Mouse (Mus musculus): ENCODE measurements at regions not wholly inside any gene's neighbourhood (a gene's known extent, or its start where the extent isn't known, plus 50 kb on each side); places are given as distances from the start of the nearest gene placed in this dataset.
A peak's percentile ranks its signal among the peaks of the same experiment; 100 is the strongest.

GRCm38 (mm10) chr3:9938651-9939050 lies 149.3 kb upstream of the Gm9833 start:
- Histone ChIP-seq H3K4me2 (ENCODE audit: low read depth) (no peak overlapping the region), H3K9ac (ENCODE audit: low read length) (no peak overlapping the region), H3K4me1 (ENCODE audit: control insufficient read depth, insufficient read depth, low read length) (no peaks in the 10 kb centered on the region), H3K36me3 (ENCODE audit: control insufficient read depth, insufficient read depth, low read length) (no peaks in the 10 kb centered on the region), H3K4me3 (ENCODE audit: low read depth, low read length) (no peak overlapping the region), H3K9me3 (ENCODE audit: control insufficient read depth, low read length) (no peaks in the 10 kb centered on the region), H3K27ac (ENCODE audit: low read depth, low read length) (no peak overlapping the region), H3K27me3 (ENCODE audit: control insufficient read depth, insufficient read depth, low read length) (no peaks in the 10 kb centered on the region)
- 74% methylated on average over 1 of the region's 1 CpGs for WGBS
- DNase-seq (ENCODE audit: low spot score), result no peak
- no peak for ATAC-seq (ENCODE audit: insufficient read depth, low FRiP score, low TSS enrichment)

GRCm38 (mm10) chr3:9942631-9943030 lies 145.3 kb upstream of the Gm9833 start:
- Histone ChIP-seq H3K4me1 (ENCODE audit: control insufficient read depth, insufficient read depth, low read length) (no peaks in the 10 kb centered on the region), H3K27me3 (ENCODE audit: control insufficient read depth, insufficient read depth, low read length) (no peaks in the 10 kb centered on the region), H3K9ac (ENCODE audit: low read length) (no peak overlapping the region), H3K4me2 (ENCODE audit: low read depth) (no peak overlapping the region), H3K4me3 (ENCODE audit: low read depth, low read length) (no peak overlapping the region), H3K27ac (ENCODE audit: low read depth, low read length) (no peak overlapping the region), H3K36me3 (ENCODE audit: control insufficient read depth, insufficient read depth, low read length) (no peaks in the 10 kb centered on the region), H3K9me3 (ENCODE audit: control insufficient read depth, low read length) (no peaks in the 10 kb centered on the region)
- WGBS, result 91% methylated on average over 5 of the region's 5 CpGs
- DNase-seq (ENCODE audit: low spot score) (no peak), ATAC-seq (ENCODE audit: insufficient read depth, low FRiP score, low TSS enrichment) (no peak)

DNA sequence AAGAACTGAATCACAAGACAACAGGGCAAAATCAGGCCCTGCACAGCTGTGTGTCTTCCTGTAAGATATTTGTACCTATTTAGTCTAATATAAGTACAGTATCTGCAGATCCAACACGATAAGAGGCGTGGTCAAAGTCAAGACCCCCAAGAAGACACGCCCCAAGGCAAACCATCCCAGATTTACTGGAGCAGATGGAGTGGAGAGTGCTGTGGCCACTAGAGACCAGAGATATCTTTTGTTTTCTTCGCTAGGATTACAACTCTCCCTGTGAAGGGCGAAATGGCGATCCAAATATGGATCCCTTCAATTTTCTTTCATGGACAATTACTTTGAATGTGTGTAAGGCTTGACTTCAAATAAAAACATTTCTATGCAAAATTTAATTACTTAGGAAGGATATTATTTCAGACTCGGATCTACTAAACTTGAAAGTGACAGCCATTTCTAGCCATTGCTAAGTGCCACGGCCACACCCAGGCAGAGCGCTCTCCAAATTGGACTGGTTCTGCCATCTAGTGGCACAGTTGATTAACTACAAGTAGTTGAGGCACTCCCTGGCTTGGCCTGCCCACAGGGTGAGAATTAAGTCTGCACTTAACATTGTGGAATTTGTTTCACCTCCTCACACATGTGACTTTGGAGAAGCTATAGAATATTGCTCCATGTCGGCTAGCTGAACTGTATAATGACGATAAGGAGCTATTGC lies 140.4 kb upstream of the Gm9833 start:
- H3K4me3 ChIP-seq (ENCODE audit: low read depth, low read length), result no peak overlapping the region
- no peaks in the 10 kb centered on the region for H3K27me3 ChIP-seq (ENCODE audit: control insufficient read depth, insufficient read depth, low read length)
- no peaks in the 10 kb centered on the region for H3K4me1 ChIP-seq (ENCODE audit: control insufficient read depth, insufficient read depth, low read length)
- peak; percentile 48 for DNase-seq (ENCODE audit: low spot score)
- H3K27ac ChIP-seq (ENCODE audit: low read depth, low read length), result no peak overlapping the region
- no peak overlapping the region for H3K4me2 ChIP-seq (ENCODE audit: low read depth)
- H3K9ac ChIP-seq (ENCODE audit: low read length), result no peak overlapping the region
- 54% methylated on average over 11 of the region's 11 CpGs for WGBS
- H3K9me3 ChIP-seq (ENCODE audit: control insufficient read depth, low read length), result no peaks in the 10 kb centered on the region
- no peaks in the 10 kb centered on the region for H3K36me3 ChIP-seq (ENCODE audit: control insufficient read depth, insufficient read depth, low read length)
- peak; percentile 91 for ATAC-seq (ENCODE audit: insufficient read depth, low FRiP score, low TSS enrichment)

DNA sequence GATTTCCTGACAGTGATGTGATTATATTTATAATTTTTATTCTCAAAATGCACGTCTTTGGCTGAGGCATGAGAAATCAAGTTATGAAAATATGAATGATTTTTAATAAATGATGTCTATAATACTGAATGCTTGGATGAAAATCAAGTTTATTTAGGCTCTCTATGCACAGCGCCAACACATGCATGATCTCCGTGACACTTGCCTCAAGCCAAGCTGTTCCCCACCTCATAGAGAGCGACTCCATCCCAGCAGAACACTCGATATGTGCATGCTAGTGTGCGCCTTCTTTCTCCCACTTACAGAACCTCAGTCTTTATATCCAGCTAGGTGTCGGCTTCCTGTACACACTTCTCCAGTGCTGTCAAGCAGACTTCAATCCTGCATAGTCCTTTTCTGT lies 139.8 kb upstream of the Gm9833 start:
- DNase-seq (ENCODE audit: low spot score) (no peak), ATAC-seq (ENCODE audit: insufficient read depth, low FRiP score, low TSS enrichment) (peak; percentile 53; the same call in 1 of the 2 replicates)
- Histone ChIP-seq H3K27ac (ENCODE audit: low read depth, low read length) (no peak overlapping the region), H3K4me3 (ENCODE audit: low read depth, low read length) (no peak overlapping the region), H3K9ac (ENCODE audit: low read length) (no peak overlapping the region), H3K27me3 (ENCODE audit: control insufficient read depth, insufficient read depth, low read length) (no peaks in the 10 kb centered on the region), H3K9me3 (ENCODE audit: control insufficient read depth, low read length) (no peaks in the 10 kb centered on the region), H3K36me3 (ENCODE audit: control insufficient read depth, insufficient read depth, low read length) (no peaks in the 10 kb centered on the region), H3K4me1 (ENCODE audit: control insufficient read depth, insufficient read depth, low read length) (no peaks in the 10 kb centered on the region), H3K4me2 (ENCODE audit: low read depth) (no peak overlapping the region)
- 78% methylated on average over 7 of the region's 7 CpGs for whole genome bisulfite sequencing

DNA sequence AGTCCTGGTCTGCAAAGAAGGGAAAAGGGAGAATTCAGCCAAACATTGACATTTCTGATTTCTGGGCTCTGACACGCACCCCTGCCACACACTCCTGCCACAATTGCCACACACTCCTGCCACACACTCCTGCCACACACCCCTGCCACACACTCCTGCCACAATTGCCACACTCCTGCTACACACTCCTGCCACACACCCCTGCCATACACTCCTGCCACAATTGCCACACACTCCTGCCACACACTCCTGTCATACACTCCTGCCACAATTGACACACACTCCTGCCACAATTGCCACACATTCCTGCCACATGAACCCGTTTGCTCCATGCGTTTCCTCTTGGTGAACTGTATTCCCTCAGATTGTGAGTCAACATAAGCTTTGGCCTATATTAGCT lies 130.0 kb upstream of the Gm9833 start:
- H3K27me3 ChIP-seq (ENCODE audit: control insufficient read depth, insufficient read depth, low read length), result no peaks in the 10 kb centered on the region
- WGBS, result 84% methylated on average over 3 of the region's 3 CpGs
- H3K4me2 ChIP-seq (ENCODE audit: low read depth), result no peak overlapping the region
- no peaks in the 10 kb centered on the region for H3K36me3 ChIP-seq (ENCODE audit: control insufficient read depth, insufficient read depth, low read length)
- H3K27ac ChIP-seq (ENCODE audit: low read depth, low read length), result no peak overlapping the region
- no peaks in the 10 kb centered on the region for H3K4me1 ChIP-seq (ENCODE audit: control insufficient read depth, insufficient read depth, low read length)
- no peak overlapping the region for H3K9ac ChIP-seq (ENCODE audit: low read length)
- ATAC-seq (ENCODE audit: insufficient read depth, low FRiP score, low TSS enrichment), result no peak
- no peaks in the 10 kb centered on the region for H3K9me3 ChIP-seq (ENCODE audit: control insufficient read depth, low read length)
- no peak overlapping the region for H3K4me3 ChIP-seq (ENCODE audit: low read depth, low read length)
- no peak for DNase-seq (ENCODE audit: low spot score)

GRCm38 (mm10) chr3:9959716-9960661 lies 127.9 kb upstream of the Gm9833 start:
- ATAC-seq (ENCODE audit: insufficient read depth, low FRiP score, low TSS enrichment) (no peak), DNase-seq (ENCODE audit: low spot score) (no peak)
- Histone ChIP-seq H3K27ac (ENCODE audit: low read depth, low read length) (no peak overlapping the region), H3K9ac (ENCODE audit: low read length) (no peak overlapping the region), H3K4me2 (ENCODE audit: low read depth) (no peak overlapping the region), H3K27me3 (ENCODE audit: control insufficient read depth, insufficient read depth, low read length) (no peaks in the 10 kb centered on the region), H3K36me3 (ENCODE audit: control insufficient read depth, insufficient read depth, low read length) (no peaks in the 10 kb centered on the region), H3K4me1 (ENCODE audit: control insufficient read depth, insufficient read depth, low read length) (no peaks in the 10 kb centered on the region), H3K4me3 (ENCODE audit: low read depth, low read length) (no peak overlapping the region), H3K9me3 (ENCODE audit: control insufficient read depth, low read length) (no peaks in the 10 kb centered on the region)
- 93% methylated on average over 37 of the region's 37 CpGs for WGBS

GRCm38 (mm10) chr3:9960696-9961095 lies 127.2 kb upstream of the Gm9833 start:
- no peaks in the 10 kb centered on the region for H3K36me3 ChIP-seq (ENCODE audit: control insufficient read depth, insufficient read depth, low read length)
- no peaks in the 10 kb centered on the region for H3K27me3 ChIP-seq (ENCODE audit: control insufficient read depth, insufficient read depth, low read length)
- H3K4me2 ChIP-seq (ENCODE audit: low read depth), result no peak overlapping the region
- H3K9ac ChIP-seq (ENCODE audit: low read length), result no peak overlapping the region
- H3K27ac ChIP-seq (ENCODE audit: low read depth, low read length), result no peak overlapping the region
- DNase-seq (ENCODE audit: low spot score) (no peak), ATAC-seq (ENCODE audit: insufficient read depth, low FRiP score, low TSS enrichment) (no peak)
- WGBS, result 74% methylated on average over 7 of the region's 7 CpGs
- no peaks in the 10 kb centered on the region for H3K4me1 ChIP-seq (ENCODE audit: control insufficient read depth, insufficient read depth, low read length)
- no peak overlapping the region for H3K4me3 ChIP-seq (ENCODE audit: low read depth, low read length)
- H3K9me3 ChIP-seq (ENCODE audit: control insufficient read depth, low read length), result no peaks in the 10 kb centered on the region
